Mouse (Mus musculus) lung, postnatal 0 days (tissue): ENCODE measurements at regions not wholly inside any gene's neighbourhood (a gene's known extent, or its start where the extent isn't known, plus 50 kb on each side); places are given as distances from the start of the nearest gene placed in this dataset.
"Not testable (repeated sequence)": the region's sequence is repeated elsewhere in the genome, so short reads cannot be mapped to it uniquely, and the experiment has no call there.

Experiments
- CTCF ChIP-seq: IDR thresholded peaks from 2 replicates; pipeline ENCODE4 v1.5.1; 2016; ENCODE audit warnings: antibody characterized with exemption, mild to moderate bottlenecking
- EP300 ChIP-seq: IDR thresholded peaks from 2 replicates; pipeline ENCODE4 v1.6.1; 2016; ENCODE audit warnings: antibody characterized with exemption, mild to moderate bottlenecking, control low read depth

GRCm38 (mm10) chr19:19307142-19307541 lies 196.1 kb upstream of the Rorb start:
- not testable (repeated sequence) for TF ChIP-seq CTCF, EP300
